Mouse (Mus musculus) adrenal gland, postnatal 10 days (tissue): ENCODE measurements around the gene Dram1. TPM values are rescaled to one million over a fixed set of nuclear protein-coding genes. Genes with fewer than 3 reads are reported as not detected.

ENCODE experiments used
- DNase-seq: peaks from one replicate; pipeline ENCODE4 v3.0.0; 2021; ENCODE audit warnings: mixed read lengths
- total RNA-seq, 2 experiments: library from RNA; stranded (reverse); gene quantifications; 2 replicates each; pipeline ENCODE4 v1.2.3; 2021

The Dram1 gene
- total RNA-seq, 2 experiments from 2014 or later = 5.0 to 6.5 TPM

- no peak for DNase-seq
These were observed 91.6 kb downstream of the Dram1 start for GRCm38 (mm10) chr10:88287261-88287660.

- DNase-seq = no peak
These were observed 94.4 kb downstream of the Dram1 start for GRCm38 (mm10) chr10:88284343-88284990.

DNA sequence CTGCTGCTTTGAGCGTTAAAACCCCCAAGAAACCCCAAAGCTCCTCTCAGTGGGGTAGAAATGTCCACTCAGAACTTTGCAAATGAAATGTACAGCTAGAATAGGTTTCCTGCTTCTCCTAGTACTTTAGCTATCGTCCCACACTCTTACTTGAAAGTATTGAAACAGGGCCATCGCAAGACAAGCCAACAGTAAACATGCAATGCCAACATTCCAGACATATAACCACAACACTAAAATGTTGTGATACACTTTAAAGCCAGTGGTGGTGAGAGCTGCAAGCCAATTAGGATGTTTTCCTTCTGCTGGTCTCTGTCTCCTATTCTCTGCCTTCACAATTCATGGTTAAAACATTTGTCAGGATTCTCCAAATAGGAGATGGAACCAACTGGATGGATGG lies 97.2 kb downstream of the Dram1 start:
- DNase-seq = no peak

- DNase-seq = no peak
These were observed 104.8 kb downstream of the Dram1 start for GRCm38 (mm10) chr10:88274045-88274444.

Other genes starting within 250 kb of the Dram1 start
- gene Parpbp, start 232.1 kb downstream of the Dram1 start, total RNA-seq = 1 to 10 TPM; 2.9 to 4.4 TPM
- gene Nup37, start 232.1 kb downstream of the Dram1 start, total RNA-seq = 10 to 100 TPM; 13.6 to 18.3 TPM
- 10 to 100 TPM; 51.7 to 51.9 TPM for gene Washc3, start 178.0 kb downstream of the Dram1 start, total RNA-seq
- gene Gnptab, start 52 bp upstream of the Dram1 start, total RNA-seq = 10 to 100 TPM; 20.0 to 33.8 TPM
- gene Sycp3, start 80.5 kb upstream of the Dram1 start, total RNA-seq = 1 to 10 TPM in 1 of 2 experiments, under 1 TPM in 1; 0.82 to 1.7 TPM
- gene Chpt1, start 125.0 kb upstream of the Dram1 start, total RNA-seq = 100 to 1,000 TPM; 225 to 228 TPM
- gene Mybpc1, start 226.1 kb upstream of the Dram1 start, total RNA-seq = 100 to 1,000 TPM in 1 of 2 experiments, 10 to 100 TPM in 1; 43.0 to 253 TPM